Mouse (Mus musculus): Measurements from ENCODE around the gene Mogat2. TPM values are rescaled to one million over a fixed set of nuclear protein-coding genes. Genes with fewer than 3 reads are reported as not detected.

The Mogat2 gene
- total RNA-seq, 2 experiments from 2014 or later: 0.14 TPM; not detected in 1

DNA sequence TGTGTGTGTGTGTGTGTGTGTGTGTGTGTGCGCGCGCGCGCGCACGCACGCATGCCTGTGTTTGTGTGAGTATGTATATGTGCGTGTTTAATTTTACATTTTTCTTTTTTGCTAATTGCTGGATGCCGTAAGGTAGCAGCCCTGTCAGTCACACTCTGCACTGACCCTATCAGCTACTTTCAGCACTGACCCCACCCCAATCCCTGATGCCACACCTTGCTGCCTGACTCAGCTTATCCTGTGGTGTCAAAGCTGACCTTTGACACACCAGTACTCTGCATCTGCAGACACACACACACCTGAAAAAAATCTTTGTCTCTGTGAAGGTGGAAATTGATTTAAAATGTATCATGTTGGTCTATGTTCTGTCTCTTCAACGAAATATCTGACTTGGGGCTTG is 3.7 kb upstream of the Mogat2 start:
- no peak for DNase-seq
- intact Hi-C loops (cut with DNase I; ENCODE audit: low total_unique reads): no loop called here

- intact Hi-C loops (cut with DNase I; ENCODE audit: low total_unique reads): no loop called here
- no peak for DNase-seq
Observed at GRCm38 (mm10) chr7:99236888-99237660, 1.3 kb downstream of the Mogat2 start.

DNA sequence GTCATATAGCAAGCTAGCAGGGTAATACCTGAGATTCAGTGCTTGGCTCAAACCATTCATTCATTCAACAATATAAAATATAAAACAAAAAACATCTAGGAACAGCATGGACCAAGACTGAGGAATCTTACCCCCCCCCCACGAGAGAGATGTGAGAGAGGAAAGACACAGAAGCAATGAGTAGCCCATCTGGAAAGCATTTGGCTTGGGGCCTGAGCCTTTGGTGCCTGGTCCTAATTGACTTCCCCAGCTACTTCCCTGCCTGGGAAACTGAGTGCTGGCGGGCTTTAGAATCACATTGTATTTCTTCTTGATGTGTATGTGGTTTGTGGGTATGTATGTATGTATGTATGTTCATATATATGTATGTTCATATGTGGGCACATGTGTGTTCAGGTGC is 2.8 kb downstream of the Mogat2 start:
- intact Hi-C loops (cut with DNase I; ENCODE audit: low total_unique reads): no loop called here
- DNase-seq: peak; percentile 59

GRCm38 (mm10) chr7:99234916-99235315 is 3.5 kb downstream of the Mogat2 start:
- no peak for DNase-seq
- intact Hi-C loops (cut with DNase I; ENCODE audit: low total_unique reads): no loop called here

DNA sequence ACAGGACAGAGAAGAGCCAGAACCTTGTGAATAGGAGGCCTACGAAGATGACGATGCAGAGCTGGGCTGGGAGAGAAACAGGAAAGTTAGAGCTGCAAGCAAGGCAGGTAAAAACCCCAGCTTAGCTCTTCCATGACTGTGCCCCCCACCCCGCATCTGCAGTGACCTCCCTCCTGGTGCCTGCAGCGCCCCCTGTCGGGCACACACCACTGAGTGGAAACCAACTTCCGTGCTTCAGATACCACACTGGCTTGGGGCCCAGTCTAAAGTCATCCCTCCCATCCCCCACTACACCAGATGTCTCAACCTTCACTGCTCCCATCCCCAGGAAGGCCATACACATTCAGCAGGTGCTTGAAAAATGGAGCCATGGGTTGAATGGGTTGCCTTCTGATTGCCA is 5.8 kb downstream of the Mogat2 start:
- DNase-seq: no peak
- intact Hi-C loops (cut with DNase I; ENCODE audit: low total_unique reads): no loop called here

GRCm38 (mm10) chr7:99230061-99230747 is 8.2 kb downstream of the Mogat2 start:
- DNase-seq: no peak
- intact Hi-C loops (cut with DNase I; ENCODE audit: low total_unique reads): no loop called here

DNA sequence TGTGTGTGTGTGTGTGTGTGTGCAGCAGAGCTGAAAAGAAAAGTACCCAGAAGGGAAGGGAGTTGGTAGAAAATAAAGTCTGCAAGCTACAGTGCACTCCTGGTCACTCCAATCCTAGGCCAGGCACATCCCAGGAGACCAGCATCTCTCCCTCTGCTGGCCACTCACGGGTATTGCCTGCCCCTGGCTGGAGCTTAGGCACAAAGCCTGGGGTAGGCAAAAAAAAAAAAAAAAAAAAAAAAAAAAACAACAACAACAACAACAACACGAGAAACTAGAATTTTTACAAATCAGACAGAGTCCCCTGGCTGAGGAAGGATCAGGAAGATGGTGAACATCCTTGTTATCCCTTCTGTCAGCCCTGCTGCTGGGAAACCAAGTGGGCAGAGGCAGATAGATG is 9.0 kb downstream of the Mogat2 start:
- peak; percentile 59 for DNase-seq
- intact Hi-C loops (cut with DNase I; ENCODE audit: low total_unique reads): no loop called here

GRCm38 (mm10) chr7:99228825-99229224 is 9.6 kb downstream of the Mogat2 start:
- intact Hi-C loops (cut with DNase I; ENCODE audit: low total_unique reads): no loop called here
- DNase-seq: no peak

GRCm38 (mm10) chr7:99227267-99227666 is 11.2 kb downstream of the Mogat2 start:
- intact Hi-C loops (cut with DNase I; ENCODE audit: low total_unique reads): no loop called here
- DNase-seq: no peak

DNA sequence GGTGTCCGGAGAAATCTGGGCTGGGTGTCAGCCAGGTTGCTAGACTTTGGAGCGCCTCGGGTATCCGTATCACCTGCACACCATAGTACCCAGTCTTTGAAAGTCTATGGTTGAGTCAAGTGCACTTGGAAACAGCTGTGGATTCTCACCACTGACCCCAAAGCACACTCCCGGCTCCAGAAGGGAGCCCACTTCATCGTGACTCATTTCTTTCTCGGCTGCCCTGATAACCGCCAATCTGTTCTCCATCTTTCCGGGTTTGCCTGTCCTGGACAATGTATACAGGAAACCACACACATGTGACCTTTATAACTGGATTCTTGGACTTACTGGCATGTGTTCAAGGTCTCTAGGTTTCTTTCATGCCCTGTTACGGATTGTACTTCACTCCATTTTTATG is 11.8 kb downstream of the Mogat2 start:
- DNase-seq: no peak
- intact Hi-C loops (cut with DNase I; ENCODE audit: low total_unique reads): no loop called here

GRCm38 (mm10) chr7:99225421-99225820 is 13.0 kb downstream of the Mogat2 start:
- intact Hi-C loops (cut with DNase I; ENCODE audit: low total_unique reads): no loop called here
- DNase-seq: no peak

DNA sequence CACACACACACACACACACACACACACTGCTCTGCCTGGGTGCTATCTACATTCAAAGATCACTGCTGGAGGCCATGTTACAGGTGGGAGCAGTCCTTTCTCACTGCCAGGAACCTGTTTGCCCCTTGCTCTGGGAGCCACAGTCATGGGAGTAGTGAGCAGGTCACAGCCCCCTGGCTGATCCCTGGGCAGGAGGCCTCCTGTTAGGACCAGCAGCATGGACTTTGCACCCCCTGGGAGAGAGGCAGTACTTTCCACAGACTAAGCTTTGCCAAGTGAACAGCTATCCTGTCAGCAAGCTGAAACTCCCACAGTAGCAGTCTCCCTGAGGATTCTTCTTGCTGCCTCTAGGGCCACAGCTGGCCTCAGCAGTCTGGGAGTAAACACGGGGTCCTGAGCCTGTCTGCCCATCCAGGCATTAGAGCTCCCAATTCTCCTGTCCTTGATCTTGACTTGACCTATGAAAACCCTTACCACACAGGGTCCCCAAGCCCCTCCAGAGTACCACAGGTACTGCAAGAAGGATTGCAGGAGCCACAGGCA is 13.7 kb downstream of the Mogat2 start:
- intact Hi-C loops (cut with DNase I; ENCODE audit: low total_unique reads): no loop called here

DNA sequence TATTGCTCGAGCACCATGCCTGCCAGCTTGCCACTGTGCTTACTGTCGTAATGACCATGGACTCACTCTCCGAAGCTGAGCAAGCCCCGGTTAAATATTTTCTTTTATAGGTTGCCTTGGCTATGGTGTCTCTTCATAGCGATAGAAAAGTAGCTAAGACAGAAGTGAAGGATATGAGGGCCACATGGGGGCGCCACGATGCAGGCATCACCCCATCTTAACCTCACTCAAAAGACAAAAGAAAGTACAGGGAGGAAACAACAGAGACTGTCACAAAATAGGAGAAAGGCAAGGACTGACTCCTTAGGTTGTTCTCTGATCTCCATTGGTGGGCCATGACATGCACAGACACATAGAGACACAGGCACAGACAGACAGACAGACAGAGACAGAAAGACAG is 14.2 kb downstream of the Mogat2 start:
- DNase-seq: no peak
- intact Hi-C loops (cut with DNase I; ENCODE audit: low total_unique reads): no loop called here

More for the DNA sequence above, 13.7 kb downstream of the Mogat2 start:
- DNase-seq: no peak

- DNase-seq: peak; percentile 52
- intact Hi-C loops (cut with DNase I; ENCODE audit: low total_unique reads): no loop called here
Observed at GRCm38 (mm10) chr7:99217338-99218074, 20.9 kb downstream of the Mogat2 start.

DNA sequence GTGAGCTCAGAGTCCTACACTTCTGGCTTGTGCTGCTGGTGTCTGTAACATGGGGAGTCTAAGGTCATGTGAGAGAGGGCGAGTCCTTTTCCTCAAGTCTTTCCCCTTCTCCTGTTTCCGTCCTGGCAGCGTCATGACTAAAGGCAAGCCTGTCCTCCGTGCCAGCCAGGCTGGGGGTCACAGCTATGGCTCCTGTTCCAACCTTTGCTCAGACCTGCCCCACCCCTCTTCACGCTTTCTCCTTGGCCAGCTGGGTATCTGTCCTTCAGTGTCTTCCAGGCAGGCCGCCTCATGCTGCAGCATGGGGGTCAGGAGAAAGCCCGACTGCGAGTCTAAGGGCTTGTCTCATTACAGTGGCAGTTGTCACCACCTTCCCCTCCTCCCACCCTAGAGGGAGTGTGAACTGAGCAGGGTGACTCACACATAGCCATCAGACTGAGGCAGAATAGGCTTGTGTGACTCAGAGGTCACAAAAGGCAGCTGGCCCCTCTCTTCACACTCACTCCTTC is 23.0 kb downstream of the Mogat2 start:
- intact Hi-C loops (cut with DNase I; ENCODE audit: low total_unique reads): no loop called here
- DNase-seq: peak; percentile 49

DNA sequence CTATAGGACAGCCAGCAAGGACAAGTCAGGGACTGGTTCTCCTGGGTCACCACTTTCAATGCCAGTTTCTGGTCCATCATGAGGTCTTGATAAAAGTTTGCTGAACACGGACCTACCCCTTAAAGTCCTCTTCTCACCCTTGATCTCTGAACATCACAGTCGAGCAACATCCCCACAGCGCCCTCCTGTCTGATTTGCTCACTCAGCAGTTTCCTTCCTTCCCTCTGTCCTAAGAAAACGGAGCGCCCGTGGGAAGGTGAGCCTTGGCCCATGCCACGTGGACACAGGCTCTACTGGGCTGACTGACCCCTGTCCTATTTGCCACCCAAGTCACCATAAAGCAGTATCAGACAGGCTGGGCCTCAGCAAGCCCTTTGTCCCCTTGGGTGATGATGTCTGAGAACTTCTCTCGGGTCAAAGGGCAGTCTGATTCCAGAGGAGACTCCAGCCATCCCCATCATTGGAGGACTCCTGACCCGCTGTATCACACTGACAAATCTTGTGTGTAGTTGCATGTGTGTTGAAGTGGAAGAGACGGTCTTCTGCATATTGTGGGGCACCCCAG is 23.7 kb downstream of the Mogat2 start:
- intact Hi-C loops (cut with DNase I; ENCODE audit: low total_unique reads): no loop called here
- DNase-seq: no peak

DNA sequence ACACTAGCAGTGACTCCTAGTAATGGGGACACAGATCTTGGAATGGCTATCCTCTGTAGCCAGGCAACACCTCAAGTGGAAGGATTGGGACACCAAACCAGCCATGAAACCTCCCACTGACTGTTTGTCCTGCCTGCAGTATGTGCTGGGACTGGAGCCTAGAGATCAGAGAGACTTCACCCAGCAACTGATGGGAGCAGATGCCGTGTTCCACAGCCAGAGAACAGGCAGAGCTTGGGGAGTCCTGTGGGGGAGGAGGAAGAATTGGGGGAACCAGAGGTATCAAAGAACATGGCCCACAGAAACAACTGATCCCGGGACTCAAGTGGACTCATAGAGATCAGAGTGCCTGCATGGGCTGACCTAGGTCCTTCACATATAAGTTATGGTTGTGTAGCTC is 24.7 kb downstream of the Mogat2 start:
- intact Hi-C loops (cut with DNase I; ENCODE audit: low total_unique reads): no loop called here
- no peak for DNase-seq

DNA sequence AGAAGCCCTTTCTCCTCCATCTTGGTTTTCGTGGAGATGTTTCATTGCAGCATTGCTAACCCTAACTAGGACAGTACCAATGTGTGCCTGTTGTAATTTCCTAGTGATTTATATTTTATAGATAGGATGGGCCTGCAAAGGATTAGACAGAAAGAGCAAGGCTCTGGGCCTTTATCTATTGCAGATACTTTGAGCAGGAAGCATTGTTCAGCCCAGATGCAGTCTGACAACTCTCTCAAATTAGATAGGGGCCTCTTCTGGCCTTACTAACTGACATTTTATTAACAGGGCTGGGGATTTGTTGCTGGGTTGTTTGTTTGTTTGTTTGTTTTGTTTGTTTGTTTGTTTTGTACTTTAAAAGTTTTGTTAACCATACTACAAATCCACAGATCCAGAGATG is 25.4 kb downstream of the Mogat2 start:
- no peak for DNase-seq
- intact Hi-C loops (cut with DNase I; ENCODE audit: low total_unique reads): no loop called here

DNA sequence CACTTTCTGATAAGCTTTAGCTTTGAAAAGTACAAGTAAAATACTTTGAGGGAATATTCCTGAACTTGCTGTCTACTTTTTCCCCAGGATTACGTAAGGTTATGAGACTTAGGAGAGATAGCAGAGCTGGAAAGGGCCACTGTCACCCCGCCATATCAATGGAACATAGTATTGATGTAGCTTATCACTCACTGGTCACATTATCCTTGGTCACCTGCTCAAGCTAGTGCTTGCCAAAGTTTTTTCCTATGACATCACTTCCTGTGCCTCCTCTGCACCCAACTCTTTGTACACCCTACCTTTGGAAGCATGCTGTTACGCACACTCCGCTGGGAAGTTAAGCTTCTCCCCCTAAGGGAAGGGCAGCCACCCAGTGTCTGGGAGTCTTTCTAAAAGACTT is 29.7 kb downstream of the Mogat2 start:
- intact Hi-C loops (cut with DNase I; ENCODE audit: low total_unique reads): no loop called here

DNA sequence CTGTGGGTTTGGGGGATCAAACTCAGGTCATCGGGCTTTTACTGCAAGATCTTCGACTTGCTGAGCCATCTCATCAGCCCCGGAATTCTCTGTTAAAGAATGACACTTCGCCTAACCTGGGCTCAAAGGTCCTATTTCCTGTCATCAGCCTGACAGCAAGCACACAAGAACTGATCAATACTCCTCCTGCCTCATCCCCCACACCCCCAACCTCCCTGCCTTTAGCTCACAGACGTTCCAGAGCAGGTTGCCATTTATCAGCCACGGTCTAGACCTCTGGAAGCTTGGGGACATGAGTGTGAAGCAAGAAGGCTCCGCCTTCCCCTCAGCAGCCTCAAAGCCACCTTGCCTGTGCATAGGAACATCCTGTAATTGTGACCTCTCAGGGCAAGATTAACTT is 32.1 kb downstream of the Mogat2 start:
- DNase-seq: no peak
- intact Hi-C loops (cut with DNase I; ENCODE audit: low total_unique reads): no loop called here

More for the DNA sequence above, 29.7 kb downstream of the Mogat2 start:
- DNase-seq: no peak
